Mouse (Mus musculus) small intestine, adult 10 weeks (tissue): Measurements from ENCODE around the gene Msmb. TPM values are rescaled to one million over a fixed set of nuclear protein-coding genes. Genes with fewer than 3 reads are reported as not detected.

Source experiments
- polyA plus RNA-seq: library from polyadenylated mRNA; stranded (reverse); fragments of 350-450 nt; fragmentation: Illumina TruSeq; extraction: RNeasy Lipid Tissue Mini Kit (QIAGEN cat#74804); gene quantifications from one replicate; pipeline ENCODE4 v1.2.3, GENCODE M21; 2014; ENCODE audit warnings: low replicate concordance

Gene Msmb
- not detected for polyA plus RNA-seq

GRCm38 (mm10) chr14:32141723-32142122, at the start of gene Msmb:
Gene Msmb, plus strand, starts transcription at chr14:32142023.

GRCm38 (mm10) chr14:32159690-32160246, 17.9 kb downstream of the Msmb start, which contains the start of gene Ncoa4:
Gene Ncoa4, plus strand, starts transcription at chr14:32159865.

GRCm38 (mm10) chr14:32201791-32202451, 60.1 kb downstream of the Msmb start, which contains the start of the genes Timm23 and Parg:
Gene Timm23, minus strand, starts transcription at chr14:32201898.
Gene Parg, plus strand, starts transcription at chr14:32201949.

Other genes with a start within 250 kb of the Msmb start
- 2.9 TPM for gene Galnt15, start 113.0 kb upstream of the Msmb start, polyA plus RNA-seq
- 85.4 TPM for gene Oxnad1, start 56.6 kb upstream of the Msmb start, polyA plus RNA-seq
- gene Dph3, start 56.3 kb upstream of the Msmb start, polyA plus RNA-seq, result 57.0 TPM
- 415 TPM for gene Ncoa4, start 17.8 kb downstream of the Msmb start, polyA plus RNA-seq
- 101 TPM for gene Timm23, start 59.9 kb downstream of the Msmb start, polyA plus RNA-seq
- 42.9 TPM for gene Parg, start 59.9 kb downstream of the Msmb start, polyA plus RNA-seq
- gene Ogdhl, start 180.0 kb downstream of the Msmb start, polyA plus RNA-seq, result 0.11 TPM
- not detected for gene 1700024G13Rik, start 246.4 kb downstream of the Msmb start, polyA plus RNA-seq